Mouse (Mus musculus) hindbrain, embryonic 14.5 days (tissue): ENCODE measurements at regions not wholly inside any gene's neighbourhood (a gene's known extent, or its start where the extent isn't known, plus 50 kb on each side); places are given as distances from the start of the nearest gene placed in this dataset.

Experiments used
- ATAC-seq: fragments of 200-750 bp; cut with Nextera tagmentation; 2 replicates; pipeline ENCODE4 v1.8.0; 2017; ENCODE audit warnings: moderate number of reproducible peaks, mild to moderate bottlenecking, moderate TSS enrichment, moderate library complexity; ENCODE audit not compliant: low FRiP score
- DNase-seq: peaks from one replicate; pipeline ENCODE4 v3.0.0-alpha.2; 2015; ENCODE audit warnings: low spot score
- H3K27ac ChIP-seq: fragments of 300-500 bp; sonication (generic); 2 replicates; pipeline ENCODE4 v1.5.1; 2014; ENCODE audit warnings: mild to moderate bottlenecking, moderate library complexity
- H3K27me3 ChIP-seq: fragments of 300-500 bp; sonication (generic); 2 replicates; pipeline ENCODE4 v1.6.1; 2014; ENCODE audit warnings: mild to moderate bottlenecking, low read length, mixed read lengths; ENCODE audit not compliant: control insufficient read depth, insufficient read depth
- H3K36me3 ChIP-seq: fragments of 300-500 bp; sonication (generic); replicated peaks from 2 replicates; pipeline ENCODE4 v1.6.1; 2014; ENCODE audit not compliant: control insufficient read depth, insufficient read depth
- H3K4me1 ChIP-seq: fragments of 300-500 bp; sonication (generic); replicated peaks from 2 replicates; pipeline ENCODE4 v1.6.1; 2014; ENCODE audit warnings: antibody characterized with exemption, low read length, mixed read lengths; ENCODE audit not compliant: control insufficient read depth, insufficient read depth
- H3K4me2 ChIP-seq: fragments of 300-500 bp; sonication (generic); replicated peaks from 2 replicates; pipeline ENCODE4 v1.6.1; 2014; ENCODE audit warnings: mild to moderate bottlenecking, moderate library complexity
- H3K4me3 ChIP-seq: fragments of 300-500 bp; sonication (generic); replicated peaks from 2 replicates; pipeline ENCODE4 v1.5.1; 2014; ENCODE audit warnings: mild to moderate bottlenecking, low read length
- H3K9ac ChIP-seq: fragments of 300-500 bp; sonication (generic); 2 replicates; pipeline ENCODE4 v1.6.1; 2014
- H3K9me3 ChIP-seq: fragments of 300-500 bp; sonication (generic); 2 replicates; pipeline ENCODE4 v1.6.1; 2016; ENCODE audit warnings: low read length; ENCODE audit not compliant: control insufficient read depth
- WGBS: fragments of 180-500 bp; shearing (Covaris S2); extraction: QIAGEN DNeasy Blood & Tissue Kit; methylation state at CpG from one replicate; pipeline ENCODE4 v1.1.7; 2014; 5-methylcytosine and 5-hydroxymethylcytosine counted together

DNA sequence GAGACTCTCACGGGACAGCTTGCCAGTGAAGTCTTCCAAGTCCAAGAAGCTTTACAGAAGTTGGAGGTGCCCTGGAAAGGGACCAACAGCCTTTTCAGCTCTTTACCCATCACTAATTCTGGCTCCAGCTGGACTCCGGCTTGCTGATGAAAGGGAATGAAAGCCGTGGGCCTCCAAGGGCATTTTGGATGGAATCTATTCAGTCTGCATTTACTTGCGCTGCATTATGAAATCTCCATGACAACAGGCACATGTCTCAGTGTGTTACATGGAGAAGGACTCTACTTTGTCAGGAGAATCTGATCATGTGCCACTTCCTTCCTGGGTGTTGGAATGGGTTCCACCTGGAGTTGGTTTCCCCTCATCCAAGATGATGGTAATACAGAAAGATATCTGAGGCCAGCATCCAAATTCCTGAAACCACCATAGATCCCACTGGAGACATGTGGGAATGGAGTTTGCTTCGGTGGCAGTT, 102.2 kb upstream of the Tnc start:
- Histone ChIP-seq H3K4me1 (no peaks in the 10 kb centered on the region), H3K9ac (no peak overlapping the region), H3K9me3 (no peaks in the 10 kb centered on the region), H3K36me3 (no peaks in the 10 kb centered on the region), H3K27ac (peak overlapping the region; percentile 21; the same call in 1 of the 2 replicates), H3K4me2 (no peak overlapping the region), H3K27me3 (no peaks in the 10 kb centered on the region), H3K4me3 (no peak overlapping the region)
- ATAC-seq: peak; percentile 88
- WGBS: 34% methylated on average over 5 of the region's 5 CpGs
- DNase-seq: peak; percentile 67

DNA sequence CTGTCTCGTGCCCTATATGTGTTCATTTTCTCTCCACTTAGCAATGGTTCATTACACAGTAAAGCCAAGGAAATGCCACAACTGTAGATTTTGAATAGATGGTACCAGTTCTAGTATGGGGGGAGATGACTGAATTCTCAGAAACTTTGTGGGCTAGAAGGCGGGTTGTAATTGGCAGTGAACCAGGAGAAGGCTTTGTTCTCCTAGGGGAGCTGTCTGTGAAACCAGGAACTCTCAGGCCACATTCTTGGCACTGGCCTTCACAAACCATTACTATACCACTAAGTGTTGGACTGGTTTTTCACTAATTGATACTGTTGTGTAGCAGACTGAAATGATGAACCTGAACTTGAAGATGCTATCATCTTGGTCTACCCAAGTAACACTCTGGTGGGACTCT, 99.1 kb upstream of the Tnc start:
- H3K27me3 ChIP-seq: no peaks in the 10 kb centered on the region
- H3K9me3 ChIP-seq: no peaks in the 10 kb centered on the region
- no peaks in the 10 kb centered on the region for H3K4me1 ChIP-seq
- H3K4me2 ChIP-seq: no peak overlapping the region
- H3K4me3 ChIP-seq: no peak overlapping the region
- no peaks in the 10 kb centered on the region for H3K36me3 ChIP-seq
- no peak overlapping the region for H3K27ac ChIP-seq
- H3K9ac ChIP-seq: no peak overlapping the region
- WGBS: 60% methylated on average over 2 of the region's 2 CpGs
- ATAC-seq (peak; percentile 56; the same call in 1 of the 2 replicates), DNase-seq (no peak)

DNA sequence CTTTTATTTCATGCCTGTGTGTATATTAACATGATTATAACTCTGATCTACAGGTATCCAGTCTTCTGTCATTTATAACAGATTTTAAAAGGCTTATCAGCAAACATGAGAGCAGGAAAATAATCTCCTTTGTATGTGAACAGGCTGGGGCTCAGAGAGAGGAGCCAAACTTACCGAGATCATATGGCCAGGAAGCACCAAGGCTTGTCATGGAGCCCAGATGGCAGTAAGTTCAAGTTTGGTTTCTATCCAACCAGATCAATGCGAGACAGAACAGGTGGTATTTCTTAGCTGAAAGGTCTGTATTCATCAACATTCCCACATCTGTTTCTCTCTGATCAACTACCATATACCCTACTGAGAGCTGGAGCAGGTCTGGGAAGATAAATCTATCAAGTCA, 96.1 kb upstream of the Tnc start:
- H3K4me2 ChIP-seq: no peak overlapping the region
- no peak overlapping the region for H3K27ac ChIP-seq
- H3K4me1 ChIP-seq: no peaks in the 10 kb centered on the region
- H3K27me3 ChIP-seq: no peaks in the 10 kb centered on the region
- 84% methylated on average over 2 of the region's 2 CpGs for WGBS
- no peak overlapping the region for H3K4me3 ChIP-seq
- no peak overlapping the region for H3K9ac ChIP-seq
- no peaks in the 10 kb centered on the region for H3K36me3 ChIP-seq
- no peaks in the 10 kb centered on the region for H3K9me3 ChIP-seq
- no peak for ATAC-seq
- DNase-seq: no peak

GRCm38 (mm10) chr4:64142356-64142787, 95.6 kb upstream of the Tnc start:
- H3K9ac ChIP-seq: no peak overlapping the region
- no peaks in the 10 kb centered on the region for H3K9me3 ChIP-seq
- H3K27ac ChIP-seq: no peak overlapping the region
- H3K4me3 ChIP-seq: no peak overlapping the region
- 49% methylated on average over 5 of the region's 5 CpGs for WGBS
- peak; percentile 33 for DNase-seq
- no peaks in the 10 kb centered on the region for H3K4me1 ChIP-seq
- H3K27me3 ChIP-seq: no peaks in the 10 kb centered on the region
- H3K36me3 ChIP-seq: no peaks in the 10 kb centered on the region
- no peak overlapping the region for H3K4me2 ChIP-seq
- no peak for ATAC-seq

DNA sequence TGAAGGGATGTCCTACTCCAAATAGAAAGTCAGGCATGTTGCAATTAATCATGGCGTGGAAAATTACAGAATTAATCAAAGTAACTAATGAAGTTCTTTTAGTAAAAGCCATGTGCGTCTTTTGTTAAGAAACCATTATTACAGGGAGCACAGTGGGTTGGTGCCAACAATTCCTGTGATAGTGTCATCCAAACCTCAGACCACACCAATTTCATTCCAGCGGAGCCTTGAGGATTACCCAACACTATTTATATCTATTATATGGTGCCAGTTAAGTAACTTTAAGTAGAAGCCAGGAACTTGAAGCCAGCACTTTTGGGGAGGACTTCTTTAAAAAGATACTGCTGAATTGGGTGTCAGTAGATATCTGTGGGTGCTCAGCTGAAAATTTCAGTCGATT, 93.0 kb upstream of the Tnc start:
- no peak overlapping the region for H3K4me3 ChIP-seq
- no peaks in the 10 kb centered on the region for H3K9me3 ChIP-seq
- H3K4me1 ChIP-seq: no peaks in the 10 kb centered on the region
- no peaks in the 10 kb centered on the region for H3K27me3 ChIP-seq
- H3K36me3 ChIP-seq: no peaks in the 10 kb centered on the region
- no peak for ATAC-seq
- no peak overlapping the region for H3K9ac ChIP-seq
- WGBS: 82% methylated on average over 4 of the region's 4 CpGs
- H3K27ac ChIP-seq: no peak overlapping the region
- H3K4me2 ChIP-seq: no peak overlapping the region
- DNase-seq: no peak

- H3K27ac ChIP-seq: no peak overlapping the region
- WGBS: 83% methylated on average over 3 of the region's 3 CpGs
- DNase-seq (no peak), ATAC-seq (no peak)
- no peaks in the 10 kb centered on the region for H3K36me3 ChIP-seq
- no peak overlapping the region for H3K4me3 ChIP-seq
- H3K27me3 ChIP-seq: no peaks in the 10 kb centered on the region
- no peaks in the 10 kb centered on the region for H3K9me3 ChIP-seq
- H3K4me1 ChIP-seq: no peaks in the 10 kb centered on the region
- no peak overlapping the region for H3K4me2 ChIP-seq
- H3K9ac ChIP-seq: no peak overlapping the region
Observed at GRCm38 (mm10) chr4:64135036-64135435, 88.2 kb upstream of the Tnc start.

DNA sequence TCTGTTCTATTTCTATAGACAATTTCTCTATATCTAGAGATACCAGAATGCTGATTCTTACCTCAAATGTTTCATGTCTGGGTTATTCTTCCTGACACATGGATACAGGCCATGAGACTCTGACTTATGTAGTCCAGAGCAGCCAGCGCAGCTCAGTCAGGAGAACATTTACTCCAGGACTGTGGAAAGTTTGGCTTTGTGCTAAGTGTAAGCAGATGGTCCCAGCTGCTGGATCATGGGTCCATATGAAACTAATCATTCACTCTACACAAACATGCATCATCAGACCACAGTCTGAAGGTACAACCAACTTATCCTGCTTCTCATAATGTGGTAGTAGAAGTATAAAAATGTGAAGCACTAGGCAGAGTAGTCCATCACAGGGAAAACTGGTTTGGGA, 82.5 kb upstream of the Tnc start:
- H3K27ac ChIP-seq: no peak overlapping the region

DNA sequence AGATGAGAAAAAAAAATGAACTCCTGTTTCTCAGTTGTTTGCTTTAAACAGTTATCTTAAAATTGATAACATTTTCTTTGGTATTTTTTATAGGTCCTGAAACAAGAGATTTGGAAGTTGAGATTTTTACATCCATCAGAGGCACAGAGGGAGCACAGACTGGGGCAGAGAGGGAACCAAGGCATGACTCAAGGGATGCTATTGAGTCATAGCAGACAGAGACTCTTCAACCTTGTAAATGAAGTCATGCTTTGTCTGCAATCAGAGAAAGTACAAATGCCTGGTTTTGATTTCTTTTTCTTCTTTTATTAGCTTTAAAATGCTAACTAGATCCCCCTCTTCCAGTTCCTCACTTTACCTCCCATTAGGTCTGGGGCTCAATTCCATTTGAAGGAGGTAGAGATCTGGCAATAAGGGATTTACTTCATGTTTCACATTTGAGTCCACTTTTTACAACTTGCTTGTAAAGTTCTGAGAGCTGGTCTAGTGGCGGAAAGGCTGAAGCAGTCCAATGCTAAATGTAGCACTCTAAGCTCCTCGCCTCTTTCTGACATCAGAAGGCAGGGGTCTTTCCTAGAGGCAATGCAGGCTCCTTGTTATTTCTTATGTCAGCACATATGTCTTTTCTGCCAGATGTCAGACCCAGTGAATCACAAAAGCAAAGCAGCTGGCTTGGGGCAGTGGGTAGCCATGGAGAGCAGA, 77.7 kb upstream of the Tnc start:
- H3K9ac ChIP-seq: no peak overlapping the region
- H3K4me3 ChIP-seq: no peak overlapping the region
- H3K36me3 ChIP-seq: no peaks in the 10 kb centered on the region
- WGBS: 87% methylated on average over 2 of the region's 2 CpGs
- no peak overlapping the region for H3K27ac ChIP-seq
- H3K9me3 ChIP-seq: no peaks in the 10 kb centered on the region
- no peak overlapping the region for H3K4me2 ChIP-seq
- ATAC-seq: no peak
- H3K4me1 ChIP-seq: no peaks in the 10 kb centered on the region
- no peak for DNase-seq
- H3K27me3 ChIP-seq: no peaks in the 10 kb centered on the region

More for the DNA sequence above, 82.5 kb upstream of the Tnc start:
- Histone ChIP-seq H3K4me3 (no peak overlapping the region), H3K9ac (no peak overlapping the region), H3K4me1 (no peaks in the 10 kb centered on the region), H3K27me3 (no peaks in the 10 kb centered on the region), H3K9me3 (no peaks in the 10 kb centered on the region), H3K4me2 (no peak overlapping the region), H3K36me3 (no peaks in the 10 kb centered on the region)
- DNase-seq: no peak
- no peak for ATAC-seq
- 83% methylated on average over 1 of the region's 1 CpGs for WGBS

DNA sequence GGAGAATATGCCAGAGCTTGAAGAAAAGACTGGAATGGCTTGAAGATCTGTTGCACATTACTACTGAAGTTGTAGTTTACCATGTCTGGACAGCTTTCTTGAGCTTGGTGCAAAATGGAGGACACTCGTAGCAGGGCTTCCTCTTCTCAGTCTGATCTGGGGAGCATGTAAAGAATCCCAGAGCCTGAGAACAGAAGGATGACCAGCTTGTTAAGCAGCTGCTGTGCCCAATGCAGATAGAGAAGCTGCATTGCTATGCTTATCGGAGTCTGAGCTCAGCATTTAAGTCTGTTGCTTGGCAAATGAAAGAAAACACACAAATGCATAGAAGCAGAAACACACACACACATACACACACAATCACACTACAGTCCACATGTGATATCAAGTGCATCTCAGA, 76.9 kb upstream of the Tnc start:
- WGBS: 86% methylated on average over 2 of the region's 2 CpGs
- Histone ChIP-seq H3K9me3 (no peaks in the 10 kb centered on the region), H3K9ac (no peak overlapping the region)

GRCm38 (mm10) chr4:64098247-64098646, 51.4 kb upstream of the Tnc start:
- DNase-seq (no peak), ATAC-seq (no peak)
- Histone ChIP-seq H3K4me3 (no peak overlapping the region), H3K9me3 (no peaks in the 10 kb centered on the region), H3K36me3 (no peaks in the 10 kb centered on the region), H3K4me2 (no peak overlapping the region), H3K27me3 (no peaks in the 10 kb centered on the region), H3K27ac (no peak overlapping the region), H3K9ac (no peak overlapping the region), H3K4me1 (no peaks in the 10 kb centered on the region)
- WGBS: 93% methylated on average over 4 of the region's 4 CpGs

More for the DNA sequence above, 76.9 kb upstream of the Tnc start:
- Histone ChIP-seq H3K4me3 (no peak overlapping the region), H3K36me3 (no peaks in the 10 kb centered on the region), H3K27ac (no peak overlapping the region), H3K27me3 (no peaks in the 10 kb centered on the region), H3K4me1 (no peaks in the 10 kb centered on the region), H3K4me2 (no peak overlapping the region)
- no peak for DNase-seq
- ATAC-seq: no peak
